Mouse (Mus musculus) lung, embryonic 15.5 days (tissue): ENCODE data around the gene Fam189a1. TPM values are rescaled to one million over a fixed set of nuclear protein-coding genes. Genes with fewer than 3 reads are reported as not detected.

Source experiments
- ATAC-seq: fragments of 200-750 bp; cut with Nextera tagmentation; 2 replicates; pipeline ENCODE4 v1.8.0; 2017; ENCODE audit warnings: moderate number of reproducible peaks, borderline replicate concordance; ENCODE audit not compliant: low FRiP score, low TSS enrichment; ENCODE audit errors: extremely low read depth
- H3K27ac ChIP-seq: fragments of 300-500 bp; sonication (generic); 2 replicates; pipeline ENCODE4 v1.5.1; 2015; ENCODE audit warnings: moderate library complexity, mild to moderate bottlenecking, inconsistent platforms
- H3K27me3 ChIP-seq: fragments of 300-500 bp; sonication (generic); 2 replicates; pipeline ENCODE4 v1.6.1; 2015; ENCODE audit warnings: inconsistent platforms
- H3K36me3 ChIP-seq: fragments of 300-500 bp; sonication (generic); 2 replicates; pipeline ENCODE4 v1.6.1; 2015; ENCODE audit warnings: inconsistent platforms
- H3K4me1 ChIP-seq: fragments of 300-500 bp; sonication (generic); 2 replicates; pipeline ENCODE4 v1.6.1; 2015; ENCODE audit warnings: inconsistent platforms
- H3K4me2 ChIP-seq: fragments of 300-500 bp; sonication (generic); 2 replicates; pipeline ENCODE4 v1.6.1; 2015; ENCODE audit warnings: inconsistent platforms, mild to moderate bottlenecking, moderate library complexity
- H3K4me3 ChIP-seq: fragments of 300-500 bp; sonication (generic); 2 replicates; pipeline ENCODE4 v1.5.1; 2015; ENCODE audit warnings: mild to moderate bottlenecking, inconsistent platforms
- H3K9ac ChIP-seq: fragments of 300-500 bp; sonication (generic); 2 replicates; pipeline ENCODE4 v1.6.1; 2015; ENCODE audit warnings: inconsistent platforms
- H3K9me3 ChIP-seq: fragments of 300-500 bp; sonication (generic); 2 replicates; pipeline ENCODE4 v1.6.1; 2016; ENCODE audit warnings: inconsistent platforms
- WGBS: fragments of 180-500 bp; shearing (Covaris S2); methylation state at CpG from one replicate; pipeline ENCODE4 v1.1.7; 2015; 5-methylcytosine and 5-hydroxymethylcytosine counted together
- polyA plus RNA-seq: library from polyadenylated mRNA; unstranded; fragments of >200 nt; fragmentation: Nextera tagmentation; extraction: Ambion mirVana; gene quantifications from 2 replicates; pipeline ENCODE4 v1.2.1, GENCODE M21; 2015

The Fam189a1 gene
- polyA plus RNA-seq, 1 experiment from 2014 or later, result 0.44 TPM

DNA sequence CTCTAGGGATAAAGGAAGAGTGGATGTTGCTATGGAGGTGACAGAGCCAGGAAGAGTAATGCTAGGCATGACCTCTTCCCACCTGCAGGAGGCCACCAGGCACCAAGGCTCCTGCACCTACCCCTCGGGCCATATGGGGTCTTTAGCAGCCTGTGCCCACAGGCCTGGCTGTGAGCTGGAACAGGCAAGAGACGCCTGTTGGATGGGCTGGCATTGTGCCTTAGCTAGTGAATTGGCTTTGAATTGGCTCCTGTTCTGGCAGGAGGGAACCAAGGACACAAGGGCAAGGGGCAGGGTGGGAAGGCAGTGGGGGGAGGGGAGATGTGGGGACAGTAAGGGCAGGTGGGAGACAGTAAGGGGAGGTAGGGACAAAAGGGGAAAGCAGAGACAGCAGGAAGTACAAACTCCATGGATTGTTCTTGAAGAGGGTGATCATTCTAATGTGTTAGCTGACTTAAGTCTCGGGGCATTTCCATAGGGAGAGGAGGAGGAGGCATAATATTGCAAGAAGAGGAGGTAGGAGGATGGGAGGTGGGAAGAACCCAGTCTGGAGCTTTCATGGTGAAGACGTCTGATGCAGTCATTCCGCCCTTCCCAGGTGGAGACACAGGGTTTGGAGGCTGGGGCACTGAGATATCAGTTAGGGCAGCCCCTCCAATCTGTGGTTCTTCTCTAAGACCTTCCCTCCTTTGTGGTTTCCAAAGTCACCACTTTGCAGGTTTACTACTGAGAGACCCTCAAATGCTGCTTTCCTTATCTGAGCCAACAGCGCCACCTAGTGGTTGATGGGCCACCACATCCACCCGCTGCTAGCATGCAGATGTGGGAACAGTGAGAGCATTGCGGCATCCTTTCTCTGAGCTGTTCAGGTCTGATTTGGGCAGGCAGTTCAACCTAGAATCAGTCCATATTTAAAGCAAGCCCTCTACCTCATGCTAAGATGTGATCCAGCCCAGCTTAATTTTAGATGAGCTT is 414.8 kb downstream of the Fam189a1 start:
- H3K36me3 ChIP-seq, result no peaks in the 10 kb centered on the region
- no peaks in the 10 kb centered on the region for H3K4me1 ChIP-seq
- H3K9ac ChIP-seq, result no peak overlapping the region
- no peaks in the 10 kb centered on the region for H3K27me3 ChIP-seq
- 23% methylated on average over 8 of the region's 8 CpGs for WGBS
- H3K4me3 ChIP-seq, result no peak overlapping the region
- no peak for ATAC-seq
- H3K9me3 ChIP-seq, result no peaks in the 10 kb centered on the region
- H3K4me2 ChIP-seq, result no peak overlapping the region
- H3K27ac ChIP-seq, result no peak overlapping the region

DNA sequence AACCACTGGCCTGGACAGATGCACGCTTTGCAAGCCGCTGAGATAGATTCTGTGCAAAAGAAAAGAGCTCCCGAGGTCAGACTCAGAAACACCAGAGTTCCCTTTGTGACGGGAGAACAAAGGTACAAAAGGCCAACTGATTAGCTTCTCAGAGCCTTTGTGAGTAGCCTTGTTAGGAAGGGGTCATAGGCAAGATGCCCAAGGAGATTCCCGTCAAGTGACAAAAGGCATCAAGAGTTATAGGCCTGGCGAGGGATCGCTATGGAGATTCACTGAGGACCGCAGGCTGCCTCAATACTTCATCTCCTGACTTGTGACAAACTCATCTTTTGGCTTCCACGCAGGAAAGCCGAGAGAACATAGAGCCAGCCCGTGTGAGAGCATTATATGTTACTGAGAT is 417.2 kb downstream of the Fam189a1 start:
- Histone ChIP-seq H3K27ac (no peak overlapping the region), H3K4me3 (no peak overlapping the region), H3K9ac (no peak overlapping the region), H3K4me1 (no peaks in the 10 kb centered on the region), H3K27me3 (no peaks in the 10 kb centered on the region), H3K4me2 (no peak overlapping the region), H3K36me3 (no peaks in the 10 kb centered on the region), H3K9me3 (no peaks in the 10 kb centered on the region)
- 79% methylated on average over 11 of the region's 11 CpGs for WGBS
- no peak for ATAC-seq

DNA sequence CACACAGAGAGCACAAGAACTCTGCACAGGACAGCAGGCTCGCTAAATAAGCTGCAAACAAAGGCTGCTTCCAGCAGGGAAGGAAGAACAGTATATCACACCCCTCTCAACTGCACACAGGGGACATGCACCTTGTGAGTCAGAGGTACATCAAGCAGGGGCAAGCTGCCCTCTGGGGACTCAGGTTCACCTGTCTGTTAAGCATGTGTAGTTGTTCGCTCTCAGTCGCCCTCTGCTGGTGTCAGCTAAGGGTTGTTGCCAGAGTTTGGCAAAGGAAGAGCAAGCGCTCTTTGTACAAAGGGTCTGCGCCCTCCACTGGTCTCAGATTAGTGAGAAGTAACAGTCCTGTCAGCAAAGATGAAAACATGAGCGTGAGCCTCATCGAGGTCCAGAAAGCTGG is 426.6 kb downstream of the Fam189a1 start:
- 22% methylated on average over 7 of the region's 7 CpGs for WGBS
- H3K36me3 ChIP-seq, result no peaks in the 10 kb centered on the region
- no peaks in the 10 kb centered on the region for H3K27me3 ChIP-seq
- no peaks in the 10 kb centered on the region; the same call in 1 of the 2 replicates for H3K4me1 ChIP-seq
- H3K9ac ChIP-seq, result no peak overlapping the region
- no peak for ATAC-seq
- no peak overlapping the region for H3K4me3 ChIP-seq
- no peak overlapping the region for H3K4me2 ChIP-seq
- H3K9me3 ChIP-seq, result no peaks in the 10 kb centered on the region
- no peak overlapping the region for H3K27ac ChIP-seq

- H3K4me2 ChIP-seq, result no peak overlapping the region
- no peaks in the 10 kb centered on the region for H3K27me3 ChIP-seq
- no peaks in the 10 kb centered on the region for H3K9me3 ChIP-seq
- H3K9ac ChIP-seq, result no peak overlapping the region
- WGBS, result 37% methylated on average over 3 of the region's 3 CpGs
- H3K27ac ChIP-seq, result no peak overlapping the region
- H3K36me3 ChIP-seq, result no peaks in the 10 kb centered on the region
- H3K4me3 ChIP-seq, result no peak overlapping the region
- ATAC-seq, result no peak
- no peaks in the 10 kb centered on the region; the same call in 1 of the 2 replicates for H3K4me1 ChIP-seq
Observed at GRCm38 (mm10) chr7:64728816-64729215, 427.6 kb downstream of the Fam189a1 start.

DNA sequence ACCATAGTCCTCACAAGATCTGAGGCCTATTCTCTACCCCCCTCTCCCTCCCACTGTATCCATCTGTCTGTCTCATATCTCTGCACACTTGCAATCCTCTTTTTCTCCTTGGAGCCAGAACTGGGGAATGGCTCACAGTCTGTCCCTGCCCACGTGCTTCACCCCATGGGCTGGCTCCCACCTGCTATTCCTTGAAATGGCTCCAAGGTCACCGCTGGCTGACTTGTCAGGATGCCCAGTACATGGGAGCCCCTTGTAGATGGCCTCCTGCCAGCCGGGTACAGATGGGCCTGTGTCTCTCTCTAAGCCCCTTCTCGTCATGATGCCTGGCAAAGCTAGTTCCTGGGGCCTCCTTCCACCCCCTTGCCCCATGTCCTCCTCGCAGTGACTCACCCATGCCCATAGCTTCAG is 428.2 kb downstream of the Fam189a1 start:
- no peaks in the 10 kb centered on the region; the same call in 1 of the 2 replicates for H3K4me1 ChIP-seq
- H3K27me3 ChIP-seq, result no peaks in the 10 kb centered on the region
- no peaks in the 10 kb centered on the region for H3K9me3 ChIP-seq
- no peak overlapping the region for H3K9ac ChIP-seq
- no peak overlapping the region for H3K4me3 ChIP-seq
- WGBS, result 77% methylated on average over 5 of the region's 5 CpGs
- no peaks in the 10 kb centered on the region for H3K36me3 ChIP-seq
- no peak for ATAC-seq
- H3K4me2 ChIP-seq, result no peak overlapping the region
- no peak overlapping the region for H3K27ac ChIP-seq

DNA sequence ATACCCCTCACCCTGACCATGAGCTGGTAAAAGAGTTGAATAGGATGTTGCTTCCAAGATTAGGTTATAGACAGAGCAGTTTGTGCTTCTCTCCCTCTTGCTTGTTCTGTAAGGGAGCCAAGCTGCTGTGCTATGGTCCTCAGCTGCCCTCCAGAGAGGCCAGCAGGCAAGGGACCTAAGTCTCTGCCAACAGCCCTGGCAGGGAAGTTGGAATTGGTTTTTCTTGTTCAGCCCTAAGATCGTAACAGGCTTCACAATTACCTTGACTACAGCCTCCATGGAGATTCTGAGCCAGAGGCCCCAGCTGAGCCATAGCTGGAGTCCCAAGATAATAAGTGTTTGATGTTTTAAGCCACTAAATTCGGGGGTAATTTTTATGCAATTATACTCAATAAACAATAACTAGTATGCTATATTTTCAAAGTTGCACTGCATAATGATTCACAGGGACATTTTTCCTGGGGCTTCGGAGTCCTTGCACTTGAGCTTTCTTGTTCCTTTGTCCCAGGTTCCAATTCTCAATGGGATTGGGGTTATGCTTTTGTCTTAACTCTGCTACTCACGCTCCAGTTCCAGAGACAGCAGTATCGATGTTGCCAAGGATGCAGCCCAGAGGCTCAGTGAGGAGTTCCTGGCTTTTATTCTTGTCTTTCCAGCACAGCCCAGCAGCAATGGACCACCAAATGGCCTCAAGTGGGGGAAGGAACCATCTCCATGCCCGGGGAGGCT is 430.2 kb downstream of the Fam189a1 start:
- H3K27me3 ChIP-seq, result no peaks in the 10 kb centered on the region
- 75% methylated on average over 6 of the region's 6 CpGs for WGBS
- H3K4me1 ChIP-seq, result no peaks in the 10 kb centered on the region; the same call in 1 of the 2 replicates
- no peak overlapping the region for H3K27ac ChIP-seq
- no peak overlapping the region for H3K9ac ChIP-seq
- H3K4me3 ChIP-seq, result no peak overlapping the region
- ATAC-seq, result no peak
- no peak overlapping the region for H3K4me2 ChIP-seq
- H3K9me3 ChIP-seq, result no peaks in the 10 kb centered on the region
- H3K36me3 ChIP-seq, result no peaks in the 10 kb centered on the region

- Histone ChIP-seq H3K9me3 (no peaks in the 10 kb centered on the region), H3K27ac (no peak overlapping the region), H3K9ac (no peak overlapping the region), H3K27me3 (no peaks in the 10 kb centered on the region), H3K4me2 (no peak overlapping the region), H3K4me3 (no peak overlapping the region), H3K4me1 (no peaks in the 10 kb centered on the region; the same call in 1 of the 2 replicates), H3K36me3 (no peaks in the 10 kb centered on the region)
- ATAC-seq, result no peak
- WGBS, result 81% methylated on average over 1 of the region's 1 CpGs
Observed at GRCm38 (mm10) chr7:64724409-64724808, 432.0 kb downstream of the Fam189a1 start.

GRCm38 (mm10) chr7:64723313-64723712 is 433.1 kb downstream of the Fam189a1 start:
- Histone ChIP-seq H3K4me3 (no peak overlapping the region), H3K4me1 (no peaks in the 10 kb centered on the region), H3K9me3 (no peaks in the 10 kb centered on the region), H3K27ac (no peak overlapping the region), H3K4me2 (no peak overlapping the region), H3K36me3 (no peaks in the 10 kb centered on the region), H3K27me3 (no peaks in the 10 kb centered on the region), H3K9ac (no peak overlapping the region)
- WGBS, result 79% methylated on average over 3 of the region's 3 CpGs
- no peak for ATAC-seq

GRCm38 (mm10) chr7:64716286-64716685 is 440.1 kb downstream of the Fam189a1 start:
- ATAC-seq, result no peak
- no peaks in the 10 kb centered on the region for H3K9me3 ChIP-seq
- 70% methylated on average over 2 of the region's 2 CpGs for WGBS
- H3K4me1 ChIP-seq, result no peaks in the 10 kb centered on the region
- H3K4me2 ChIP-seq, result no peak overlapping the region
- no peak overlapping the region for H3K4me3 ChIP-seq
- H3K36me3 ChIP-seq, result no peaks in the 10 kb centered on the region
- H3K9ac ChIP-seq, result no peak overlapping the region
- no peaks in the 10 kb centered on the region for H3K27me3 ChIP-seq
- no peak overlapping the region for H3K27ac ChIP-seq

- ATAC-seq, result no peak
- Histone ChIP-seq H3K27ac (no peak overlapping the region), H3K27me3 (no peaks in the 10 kb centered on the region), H3K4me1 (no peaks in the 10 kb centered on the region), H3K4me2 (no peak overlapping the region), H3K9ac (no peak overlapping the region), H3K9me3 (no peaks in the 10 kb centered on the region), H3K4me3 (no peak overlapping the region), H3K36me3 (no peaks in the 10 kb centered on the region)
- WGBS, result 73% methylated on average over 13 of the region's 13 CpGs
Observed at GRCm38 (mm10) chr7:64709520-64710262, 446.7 kb downstream of the Fam189a1 start.

DNA sequence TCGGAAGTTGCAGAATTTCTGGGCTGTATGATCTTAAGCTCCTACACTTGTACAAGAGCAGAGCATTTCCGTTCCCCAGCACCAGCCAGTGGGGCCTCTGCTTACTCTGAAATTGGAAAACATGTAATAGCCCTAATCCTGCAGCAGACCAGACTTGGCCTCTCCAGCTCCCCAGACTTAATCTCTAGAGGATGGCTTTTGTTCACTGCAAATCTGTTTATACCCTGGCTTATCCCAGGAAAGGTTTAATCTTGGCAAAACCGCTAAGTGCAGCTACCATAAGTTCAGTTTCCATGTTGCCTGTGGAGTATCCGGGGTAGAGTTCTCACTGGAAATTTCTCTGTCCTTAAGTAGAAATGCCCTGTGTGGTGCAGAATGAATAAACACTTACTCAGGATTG is 448.2 kb downstream of the Fam189a1 start:
- no peak overlapping the region for H3K4me2 ChIP-seq
- WGBS, result 77% methylated on average over 4 of the region's 4 CpGs
- H3K9ac ChIP-seq, result no peak overlapping the region
- no peaks in the 10 kb centered on the region for H3K36me3 ChIP-seq
- H3K27me3 ChIP-seq, result no peaks in the 10 kb centered on the region
- H3K4me1 ChIP-seq, result no peaks in the 10 kb centered on the region
- no peak overlapping the region for H3K4me3 ChIP-seq
- no peaks in the 10 kb centered on the region for H3K9me3 ChIP-seq
- no peak for ATAC-seq
- no peak overlapping the region for H3K27ac ChIP-seq
